In the genomic region with DNA sequence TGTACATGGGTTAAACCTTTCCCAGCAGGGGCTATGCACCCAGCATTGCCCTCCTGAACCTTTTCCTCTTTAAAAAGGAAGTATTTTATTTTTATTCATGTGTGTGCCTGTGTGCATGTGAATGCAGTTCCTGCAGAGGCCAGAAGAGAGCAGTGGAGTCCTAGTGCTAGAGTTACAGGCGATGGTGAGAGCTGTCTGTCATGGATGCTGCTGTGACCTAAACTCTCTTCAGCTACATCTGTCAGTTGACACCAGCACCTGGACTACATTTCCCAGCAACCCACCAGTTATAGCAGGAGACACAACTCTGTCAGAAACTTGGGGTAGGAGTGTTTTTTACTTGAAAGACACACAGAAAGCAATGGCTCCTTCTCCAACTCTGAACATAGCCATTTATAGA, we compare ENCODE assay signal across 10 mouse cellular contexts. TPM values are rescaled to one million over a fixed set of nuclear protein-coding genes. Genes with fewer than 3 reads are reported as not detected.
DNase-seq lines count a peak whose midpoint lies in the region; ATAC-seq lines count a peak whose summit lies in the region.
"Had no signal": no experiment of that assay in that cellular context is flagged by ENCODE, and none has a peak within 500 bp of the region (broad histone marks: within the 10 kb centered on the region; RNA-seq: fewer than 3 reads in every experiment).

No protein-coding gene starts in this region.

- peak; percentile 29 for DNase-seq in kidney, adult 18-20 months
- no peak for DNase-seq in kidney, adult 11 months
- peak; percentile 28 to 31 for DNase-seq in B cell, adult 2 months
- DNase-seq in NIH3T3 (ENCODE audit: low read depth), result peak; percentile 22
- DNase-seq in lung, postnatal 10 days, result peak; percentile 25
- DNase-seq in ovary, postnatal 14 days (ENCODE audit: low spot score), result no peak
- no peak for DNase-seq in MN1 (ENCODE audit: low spot score)

- no peak for ATAC-seq in erythroblast, adult 5-6 weeks (replicated peaks; ENCODE audit: low FRiP score, poor library complexity, severe bottlenecking)

RNA-seq across cellular contexts. Expression of a gene that starts 13.7 kb away (rescaled TPM):
- total RNA-seq in erythroblast, adult 5-6 weeks (2015; ENCODE audit: low replicate concordance), result 0.77 TPM in 1 of 2 replicates, not detected in the other
- 0.98 and 1.3 TPM in 2 replicates for total RNA-seq in erythroblast, adult 5-6 weeks (2017; ENCODE audit: low replicate concordance)

RNA-seq across cellular contexts. Expression of a gene that starts 14.0 kb away (rescaled TPM):
- 2.1 and 6.7 TPM in 2 replicates for total RNA-seq in erythroblast, adult 5-6 weeks (2015; ENCODE audit: low replicate concordance)
- total RNA-seq in erythroblast, adult 5-6 weeks (2017; ENCODE audit: low replicate concordance), result 0.84 and 5.2 TPM in 2 replicates

RNA-seq across cellular contexts. Expression of a gene that starts 24.6 kb away (rescaled TPM):
- not detected in 2 replicates for total RNA-seq in erythroblast, adult 5-6 weeks (2015; ENCODE audit: low replicate concordance)
- total RNA-seq in erythroblast, adult 5-6 weeks (2017; ENCODE audit: low replicate concordance), result not detected in 2 replicates

RNA-seq across cellular contexts. Expression of a gene that starts 42.1 kb away (rescaled TPM):
- total RNA-seq in erythroblast, adult 5-6 weeks (2015; ENCODE audit: low replicate concordance), result not detected in 2 replicates
- total RNA-seq in erythroblast, adult 5-6 weeks (2017; ENCODE audit: low replicate concordance), result not detected in 2 replicates
- total RNA-seq: adrenal gland, postnatal 4 days; hematopoietic stem cell, adult 5-6 weeks had no signal

RNA-seq across cellular contexts. Expression of a gene that starts 52.1 kb away (rescaled TPM):
- not detected in 2 replicates for total RNA-seq in erythroblast, adult 5-6 weeks (2015; ENCODE audit: low replicate concordance)
- total RNA-seq in erythroblast, adult 5-6 weeks (2017; ENCODE audit: low replicate concordance), result 0.56 and 0.60 TPM in 2 replicates

Comparison
In these comparisons a context has a peak if more than half of its experiments do, and no peak if none do; other contexts are left out.
1. DNase-seq: peak in kidney, adult 18-20 months (single experiment), B cell, adult 2 months (2 of 2), NIH3T3 (single experiment) and lung, postnatal 10 days (single experiment); none in kidney, adult 11 months (single experiment), ovary, postnatal 14 days (single experiment) and MN1 (single experiment).